Mouse (Mus musculus) intestine, embryonic 14.5 days (tissue): ENCODE data around the gene Ppp2r2c. TPM values are rescaled to one million over a fixed set of nuclear protein-coding genes. Genes with fewer than 3 reads are reported as not detected.

Source experiments
- ATAC-seq: fragments of 200-750 bp; cut with Nextera tagmentation; replicated peaks from 2 replicates; pipeline ENCODE4 v1.8.0; 2017; ENCODE audit warnings: low read depth, moderate number of reproducible peaks, moderate TSS enrichment, moderate library complexity; ENCODE audit not compliant: low FRiP score, low TSS enrichment
- DNase-seq: peaks from one replicate; pipeline ENCODE4 v3.0.0-alpha.2; 2018; ENCODE audit warnings: low spot score
- H3K27ac ChIP-seq: fragments of 300-500 bp; sonication (generic); 2 replicates; pipeline ENCODE4 v1.5.1; 2014; ENCODE audit warnings: low read depth, mild to moderate bottlenecking, control low read depth
- H3K27me3 ChIP-seq: fragments of 300-500 bp; sonication (generic); replicated peaks from 2 replicates; pipeline ENCODE4 v1.6.1; 2014; ENCODE audit warnings: low read length, control low read depth; ENCODE audit not compliant: control insufficient read depth, insufficient read depth
- H3K36me3 ChIP-seq: fragments of 300-500 bp; sonication (generic); 2 replicates; pipeline ENCODE4 v1.6.1; 2014; ENCODE audit warnings: low read length, control low read depth; ENCODE audit not compliant: control insufficient read depth, insufficient read depth
- H3K4me1 ChIP-seq: fragments of 300-500 bp; sonication (generic); replicated peaks from 2 replicates; pipeline ENCODE4 v1.6.1; 2014; ENCODE audit warnings: low read length, control low read depth, mixed read lengths; ENCODE audit not compliant: control insufficient read depth, insufficient read depth
- H3K4me2 ChIP-seq: fragments of 300-500 bp; sonication (generic); 2 replicates; pipeline ENCODE4 v1.6.1; 2014; ENCODE audit warnings: low read length
- H3K4me3 ChIP-seq: fragments of 300-500 bp; sonication (generic); 2 replicates; pipeline ENCODE4 v1.5.1; 2014; ENCODE audit warnings: low read depth, low read length, control low read depth, mixed read lengths
- H3K9ac ChIP-seq: fragments of 300-500 bp; sonication (generic); 2 replicates; pipeline ENCODE4 v1.6.1; 2014; ENCODE audit warnings: mild to moderate bottlenecking, low read length
- H3K9me3 ChIP-seq: fragments of 300-500 bp; sonication (generic); 2 replicates; pipeline ENCODE4 v1.6.1; 2016; ENCODE audit warnings: low read length, control low read depth; ENCODE audit not compliant: control insufficient read depth
- WGBS: fragments of 180-500 bp; shearing (Covaris S2); extraction: QIAGEN DNeasy Blood & Tissue Kit; methylation state at CpG from one replicate; pipeline ENCODE4 v1.1.7; 2014; 5-methylcytosine and 5-hydroxymethylcytosine counted together
- polyA plus RNA-seq: library from polyadenylated mRNA; unstranded; fragments of >200 nt; fragmentation: Nextera tagmentation; extraction: Ambion mirVana; gene quantifications from 2 replicates; pipeline ENCODE4 v1.2.1, GENCODE M21; 2014

Gene Ppp2r2c
- polyA plus RNA-seq, 1 experiment from 2014 or later = 0.73 TPM

GRCm38 (mm10) chr5:36952311-36952710 is 84.0 kb downstream of the Ppp2r2c start:
- ATAC-seq (no peak), DNase-seq (no peak)
- WGBS = 94% methylated on average over 15 of the region's 15 CpGs

GRCm38 (mm10) chr5:36955366-36955765 is 87.1 kb downstream of the Ppp2r2c start:
- H3K27ac ChIP-seq = no peak overlapping the region
- no peak overlapping the region for H3K4me3 ChIP-seq
- H3K27me3 ChIP-seq = no peaks in the 10 kb centered on the region
- WGBS = 13% methylated on average over 4 of the region's 4 CpGs
- no peak for ATAC-seq
- H3K36me3 ChIP-seq = no peaks in the 10 kb centered on the region
- H3K4me2 ChIP-seq = no peak overlapping the region
- no peak overlapping the region for H3K9ac ChIP-seq
- no peaks in the 10 kb centered on the region for H3K9me3 ChIP-seq
- H3K4me1 ChIP-seq = no peaks in the 10 kb centered on the region
- no peak for DNase-seq

More at GRCm38 (mm10) chr5:36952311-36952710, 84.0 kb downstream of the Ppp2r2c start:
- Histone ChIP-seq H3K9ac (no peak overlapping the region), H3K36me3 (no peaks in the 10 kb centered on the region), H3K27ac (no peak overlapping the region), H3K4me1 (no peaks in the 10 kb centered on the region), H3K4me3 (no peak overlapping the region), H3K4me2 (no peak overlapping the region), H3K27me3 (no peaks in the 10 kb centered on the region), H3K9me3 (no peaks in the 10 kb centered on the region)

- ATAC-seq (no peak), DNase-seq (peak; percentile 84)
- no peaks in the 10 kb centered on the region for H3K36me3 ChIP-seq
- H3K9ac ChIP-seq = no peak overlapping the region
- H3K4me1 ChIP-seq = no peaks in the 10 kb centered on the region
- H3K9me3 ChIP-seq = no peaks in the 10 kb centered on the region
- H3K27me3 ChIP-seq = no peaks in the 10 kb centered on the region
- WGBS = 35% methylated on average over 5 of the region's 5 CpGs
- H3K27ac ChIP-seq = no peak overlapping the region
- no peak overlapping the region for H3K4me3 ChIP-seq
- no peak overlapping the region for H3K4me2 ChIP-seq
Observed at GRCm38 (mm10) chr5:36958837-36959236, 90.5 kb downstream of the Ppp2r2c start.

GRCm38 (mm10) chr5:36960501-36960900 is 92.2 kb downstream of the Ppp2r2c start:
- Histone ChIP-seq H3K4me3 (no peak overlapping the region), H3K4me1 (no peaks in the 10 kb centered on the region), H3K27ac (no peak overlapping the region), H3K9me3 (no peaks in the 10 kb centered on the region), H3K27me3 (no peaks in the 10 kb centered on the region), H3K4me2 (no peak overlapping the region), H3K36me3 (0 out of 2 replicates have a peak, but pooled peaks cover 3% of the 10 kb centered on the region), H3K9ac (no peak overlapping the region)
- DNase-seq (no peak), ATAC-seq (no peak)
- 41% methylated on average over 5 of the region's 5 CpGs for WGBS

GRCm38 (mm10) chr5:36971587-36971986 is 103.3 kb downstream of the Ppp2r2c start:
- peaks cover 53% of the 10 kb centered on the region for H3K36me3 ChIP-seq
- no peak for ATAC-seq
- 90% methylated on average over 8 of the region's 8 CpGs for WGBS

GRCm38 (mm10) chr5:36975336-36975735 is 107.0 kb downstream of the Ppp2r2c start:
- Histone ChIP-seq H3K36me3 (peaks cover 34% of the 10 kb centered on the region), H3K4me2 (no peak overlapping the region), H3K4me1 (no peaks in the 10 kb centered on the region), H3K27me3 (no peaks in the 10 kb centered on the region), H3K4me3 (no peak overlapping the region), H3K9ac (no peak overlapping the region), H3K9me3 (no peaks in the 10 kb centered on the region), H3K27ac (no peak overlapping the region)
- 86% methylated on average over 13 of the region's 13 CpGs for WGBS
- ATAC-seq (no peak), DNase-seq (no peak)

More at GRCm38 (mm10) chr5:36971587-36971986, 103.3 kb downstream of the Ppp2r2c start:
- no peak for DNase-seq
- no peak overlapping the region for H3K27ac ChIP-seq
- H3K4me3 ChIP-seq = no peak overlapping the region
- H3K9ac ChIP-seq = no peak overlapping the region
- H3K9me3 ChIP-seq = no peaks in the 10 kb centered on the region
- H3K4me2 ChIP-seq = no peak overlapping the region
- no peaks in the 10 kb centered on the region for H3K4me1 ChIP-seq
- H3K27me3 ChIP-seq = no peaks in the 10 kb centered on the region

- ATAC-seq (no peak), DNase-seq (no peak)
- H3K4me1 ChIP-seq = no peaks in the 10 kb centered on the region
- H3K9me3 ChIP-seq = no peaks in the 10 kb centered on the region
- H3K4me3 ChIP-seq = no peak overlapping the region
- no peaks in the 10 kb centered on the region for H3K27me3 ChIP-seq
- no peak overlapping the region for H3K4me2 ChIP-seq
- peaks cover 24% of the 10 kb centered on the region for H3K36me3 ChIP-seq
- H3K27ac ChIP-seq = no peak overlapping the region
- WGBS = 72% methylated on average over 9 of the region's 9 CpGs
- H3K9ac ChIP-seq = no peak overlapping the region
Observed at GRCm38 (mm10) chr5:36977809-36978208, 109.5 kb downstream of the Ppp2r2c start.

- peaks cover 14% of the 10 kb centered on the region; the same call in 1 of the 2 replicates for H3K36me3 ChIP-seq
- H3K9me3 ChIP-seq = no peaks in the 10 kb centered on the region
- H3K4me1 ChIP-seq = no peaks in the 10 kb centered on the region
- no peak for ATAC-seq
- H3K27me3 ChIP-seq = no peaks in the 10 kb centered on the region
- H3K4me3 ChIP-seq = no peak overlapping the region
- H3K27ac ChIP-seq = no peak overlapping the region
- no peak overlapping the region for H3K9ac ChIP-seq
- H3K4me2 ChIP-seq = no peak overlapping the region
- 76% methylated on average over 8 of the region's 8 CpGs for WGBS
- DNase-seq = no peak
Observed at GRCm38 (mm10) chr5:36979001-36979400, 110.7 kb downstream of the Ppp2r2c start.

- Histone ChIP-seq H3K4me2 (no peak overlapping the region), H3K27ac (no peak overlapping the region), H3K27me3 (no peaks in the 10 kb centered on the region), H3K9me3 (no peaks in the 10 kb centered on the region), H3K4me1 (no peaks in the 10 kb centered on the region), H3K36me3 (peaks cover 14% of the 10 kb centered on the region; the same call in 1 of the 2 replicates), H3K4me3 (no peak overlapping the region), H3K9ac (no peak overlapping the region)
- 90% methylated on average over 7 of the region's 7 CpGs for WGBS
- DNase-seq = no peak
- no peak for ATAC-seq
Observed at GRCm38 (mm10) chr5:36979631-36980030, 111.3 kb downstream of the Ppp2r2c start.
